Mouse (Mus musculus) olfactory bulb, adult 2 months (tissue): ENCODE results near the gene Pdcd1lg2.

ENCODE experiments used
- CTCF ChIP-seq: fragments of 200-500 bp; IDR thresholded peaks from 2 replicates; pipeline ENCODE4 v1.5.1; 2012; ENCODE audit warnings: low read depth, mild to moderate bottlenecking, low read length, moderate library complexity; ENCODE audit not compliant: insufficient read depth
- POLR2A ChIP-seq: fragments of 200-500 bp; IDR thresholded peaks from 2 replicates; pipeline ENCODE4 v1.6.1; 2012; ENCODE audit warnings: mild to moderate bottlenecking, low read depth, low read length, moderate library complexity; ENCODE audit not compliant: insufficient read depth

GRCm38 (mm10) chr19:29419506-29419905, 8.8 kb downstream of the Pdcd1lg2 start:
- TF ChIP-seq POLR2A (no peak), CTCF (no peak)
